In the genomic region with DNA sequence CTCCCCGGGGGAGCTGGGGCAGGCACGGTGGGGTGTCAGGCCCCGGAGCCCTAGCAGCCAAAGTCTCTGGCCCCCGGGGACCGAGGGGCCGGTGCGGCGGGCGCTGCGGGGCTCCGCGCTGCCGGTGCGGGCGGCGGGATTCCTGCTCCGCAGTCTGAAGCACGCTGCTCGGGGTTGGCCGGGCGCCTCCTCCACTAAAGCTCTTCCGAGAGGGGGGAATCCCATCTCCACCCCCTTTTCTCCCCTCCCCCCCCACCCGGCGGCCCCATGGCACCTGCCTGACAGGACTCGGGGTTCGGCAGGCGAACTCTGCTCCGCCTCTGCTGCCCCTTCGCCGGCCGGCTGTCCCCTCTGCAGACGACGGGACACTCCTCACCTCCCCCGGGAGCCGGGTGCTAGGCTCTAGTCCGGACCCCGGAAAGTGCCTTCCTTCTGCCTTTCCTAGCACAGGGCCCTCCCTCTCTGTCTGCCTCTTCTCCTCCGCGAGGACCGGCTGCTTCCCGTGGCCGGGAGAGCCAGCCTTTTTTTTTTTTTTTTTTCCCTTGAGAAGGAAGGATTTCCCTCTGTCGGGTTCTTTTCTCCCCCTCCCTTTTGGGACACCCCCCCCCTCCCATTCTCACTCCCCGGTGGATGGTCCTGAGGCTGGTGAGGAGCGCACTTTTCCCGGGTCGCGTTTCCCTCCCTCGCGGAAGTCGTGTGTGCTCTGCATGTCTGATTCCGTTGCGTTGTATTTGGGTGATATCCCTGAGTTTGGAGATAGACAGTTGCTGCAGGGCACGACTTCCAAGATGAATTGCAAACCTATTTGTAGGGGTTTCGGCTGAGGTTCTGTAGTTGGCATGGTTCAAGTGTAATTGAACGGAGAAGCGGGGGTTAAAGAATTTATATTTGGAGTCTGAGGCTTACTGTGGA, we compare ENCODE assay signal across 8 mouse cellular contexts. TPM values are rescaled to one million over a fixed set of nuclear protein-coding genes. Genes with fewer than 3 reads are reported as not detected.
A peak's percentile ranks its signal among the peaks of the same experiment; 100 is the strongest.
DNase-seq lines count a peak whose midpoint lies in the region; ATAC-seq and TF ChIP-seq lines count a peak whose summit lies in the region.

No protein-coding gene starts in this region.

- peak overlapping the region; percentile 72 for H3K4me2 ChIP-seq in hindbrain, postnatal 0 days (ENCODE audit: low read depth, low read length)

- TF ChIP-seq CTCF in gastrocnemius, adult 2 months (IDR thresholded peaks at IDR 0.05): no peak
- TF ChIP-seq CTCF in hindbrain, postnatal 0 days (IDR thresholded peaks at IDR 0.05; ENCODE audit: low read depth): no peak

- H3K4me3 ChIP-seq in gastrocnemius, adult 2 months: peak overlapping the region; percentile 100
- H3K4me3 ChIP-seq in hindbrain, postnatal 0 days (ENCODE audit: low read length): peak overlapping the region; percentile 77
- H3K4me3 ChIP-seq in megakaryocyte, embryonic 14.5 days (replicated peaks): peak overlapping the region; percentile 98

- H3K4me1 ChIP-seq in hindbrain, postnatal 0 days (ENCODE audit: insufficient read depth, low read length): no peaks in the 10 kb centered on the region
- H3K4me1 ChIP-seq in megakaryocyte, embryonic 14.5 days: peaks cover 22% of the 10 kb centered on the region

- ATAC-seq in hindbrain, postnatal 0 days: peak; percentile 36

- intact Hi-C loops in gastrocnemius, adult 2 months (cut with DNase I): loop anchor here (10.0 kb wide), 2 partner anchors 88 to 992 kb away; partner anchors contain the start of gene Fut8
- intact Hi-C loops in left cerebral cortex, postnatal 14 days (cut with DNase I): loop anchor here (10.0 kb wide), 1 partner anchor 518 kb away; the partner anchor contains the start of gene Mpp5

- no peaks in the 10 kb centered on the region for H3K36me3 ChIP-seq in hindbrain, postnatal 0 days (ENCODE audit: insufficient read depth, low read length)
- no peaks in the 10 kb centered on the region for H3K36me3 ChIP-seq in megakaryocyte, embryonic 14.5 days (replicated peaks; ENCODE audit: low read length)

- H3K9ac ChIP-seq in hindbrain, postnatal 0 days (replicated peaks; ENCODE audit: low read length): peak overlapping the region; percentile 95

- under 1% methylated on average over 45 of the region's 57 CpGs for WGBS in hindbrain, postnatal 0 days

- peak; percentile 62 for DNase-seq in NIH3T3 (ENCODE audit: low read depth)
- peak; percentile 71 to 73 for DNase-seq in cerebellum, postnatal 10 days
- DNase-seq in gastrocnemius, adult 2 months: peak; percentile 67
- peak; percentile 63 for DNase-seq in hindbrain, postnatal 0 days (ENCODE audit: low spot score)
- DNase-seq in left cerebral cortex, postnatal 14 days (ENCODE audit: low spot score in 2 of 2): peak; percentile 33 to 47
- peak; percentile 60 for DNase-seq in right cerebral cortex, postnatal 25 days
- DNase-seq in urinary bladder, postnatal 4 days (ENCODE audit: low spot score in 2 of 2): peak; percentile 38 to 62

- peak overlapping the region; percentile 96 for H3K27ac ChIP-seq in gastrocnemius, adult 2 months
- peak overlapping the region; percentile 98 for H3K27ac ChIP-seq in hindbrain, postnatal 0 days

- H3K9me3 ChIP-seq in hindbrain, postnatal 0 days (ENCODE audit: low read length): no peaks in the 10 kb centered on the region
- H3K9me3 ChIP-seq in megakaryocyte, embryonic 14.5 days: no peaks in the 10 kb centered on the region

- no peaks in the 10 kb centered on the region for H3K27me3 ChIP-seq in hindbrain, postnatal 0 days (ENCODE audit: insufficient read depth, low read length)
- H3K27me3 ChIP-seq in megakaryocyte, embryonic 14.5 days (replicated peaks): no peaks in the 10 kb centered on the region

RNA-seq across cellular contexts. Expression of gene Gphn, which starts 1.1 kb away (rescaled TPM):
- total RNA-seq in gastrocnemius, adult 2 months (2021): 10 to 100 TPM; 31.5 to 32.3 TPM
- 66.4 and 68.8 TPM in 2 replicates for total RNA-seq in hindbrain, postnatal 0 days (2014; rRNA removed)
- 55.4 and 56.6 TPM in 2 replicates for polyA plus RNA-seq in hindbrain, postnatal 0 days (2015; fragmentation: Nextera tagmentation; extraction: Ambion mirVana)
- 10 to 100 TPM; 68.8 to 71.9 TPM for total RNA-seq in left cerebral cortex, postnatal 14 days (2021)
- polyA plus RNA-seq in megakaryocyte, embryonic 14.5 days (2012; ENCODE audit: insufficient read depth, low replicate concordance): 6.9 and 7.8 TPM in 2 replicates

RNA-seq across cellular contexts. Expression of gene Gm6657, which starts 33.2 kb away (rescaled TPM):
- not detected for total RNA-seq in gastrocnemius, adult 2 months (2021)
- not detected in 2 replicates for total RNA-seq in hindbrain, postnatal 0 days (2014; rRNA removed)
- polyA plus RNA-seq in hindbrain, postnatal 0 days (2015; fragmentation: Nextera tagmentation; extraction: Ambion mirVana): not detected in 2 replicates
- not detected for total RNA-seq in left cerebral cortex, postnatal 14 days (2021)
- polyA plus RNA-seq in megakaryocyte, embryonic 14.5 days (2012; ENCODE audit: insufficient read depth, low replicate concordance): not detected in 2 replicates

Comparison
In these comparisons a context has a peak if more than half of its experiments do, and no peak if none do; other contexts are left out.
1. Peak in every context shown above with its lines: DNase-seq, ATAC-seq, H3K4me3 ChIP-seq and H3K27ac ChIP-seq.